Mouse (Mus musculus) kidney, adult 9 months (tissue): ENCODE measurements around the gene Eif4b.
"Not testable (repeated sequence)": the region's sequence is repeated elsewhere in the genome, so short reads cannot be mapped to it uniquely, and the experiment has no call there.

ENCODE experiments used
- DNase-seq: peaks from one replicate; pipeline ENCODE4 v3.0.0; 2022

Eif4b gene

GRCm38 (mm10) chr15:102077111-102077677, 3.6 kb downstream of the Eif4b start:
- DNase-seq, result no peak

DNA sequence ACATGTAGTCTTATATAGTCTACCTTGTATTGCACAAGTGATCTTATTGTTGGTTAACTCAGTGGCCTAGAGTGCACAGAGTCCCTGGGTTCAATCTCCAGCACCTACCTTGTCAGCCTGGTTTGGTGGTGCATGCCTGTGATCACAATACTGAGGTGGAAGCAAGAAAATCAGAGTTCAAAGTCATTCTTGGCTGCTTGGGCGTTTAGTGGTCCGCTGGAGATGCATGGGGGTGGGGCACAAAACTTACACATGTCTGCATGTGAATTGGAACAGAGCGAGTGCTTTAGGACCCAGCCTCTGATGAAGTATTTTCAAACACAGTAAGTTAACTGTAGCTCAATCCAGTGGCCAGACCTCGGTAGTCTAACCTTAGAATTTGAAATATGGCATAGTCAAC, 5.6 kb downstream of the Eif4b start:
- no peak for DNase-seq

DNA sequence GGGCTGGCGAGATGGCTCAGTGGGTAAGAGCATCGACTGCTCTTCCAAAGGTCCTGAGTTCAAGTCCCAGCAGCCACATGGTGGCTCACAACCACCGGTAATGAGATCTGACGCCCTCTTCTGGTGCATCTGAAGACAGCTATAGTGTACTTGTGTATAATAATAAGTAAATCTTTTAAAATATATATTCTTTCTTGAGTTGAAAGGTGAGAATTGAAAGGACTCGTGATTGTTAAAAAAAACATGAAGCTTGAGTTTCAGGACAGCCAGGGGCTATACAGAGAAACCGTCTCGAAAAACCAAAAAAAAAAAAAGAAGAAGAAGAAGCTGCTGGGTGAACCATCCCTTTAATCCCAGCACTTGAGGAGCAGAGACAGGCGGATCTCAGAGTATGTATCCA, 6.4 kb downstream of the Eif4b start:
- not testable (repeated sequence) for DNase-seq

DNA sequence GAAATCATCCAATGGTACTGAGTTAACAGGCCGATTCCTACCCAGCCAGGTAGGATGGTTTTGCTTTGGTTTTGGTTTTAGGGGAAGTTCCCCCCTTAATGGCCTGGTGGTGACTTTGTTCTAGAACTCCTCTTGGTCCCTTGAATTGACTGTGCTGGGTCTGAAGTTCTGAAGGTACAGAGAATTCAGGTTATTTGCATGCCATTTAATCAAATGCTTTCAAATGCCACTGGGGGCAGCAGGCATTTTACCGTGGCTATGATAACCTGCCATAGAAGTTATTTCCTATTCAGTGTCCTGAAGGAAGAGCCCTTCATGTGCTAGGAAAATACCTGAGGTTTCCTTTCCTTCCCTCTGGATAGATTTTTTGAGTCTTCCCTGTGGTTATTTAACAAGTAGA, 6.9 kb downstream of the Eif4b start:
- no peak for DNase-seq

DNA sequence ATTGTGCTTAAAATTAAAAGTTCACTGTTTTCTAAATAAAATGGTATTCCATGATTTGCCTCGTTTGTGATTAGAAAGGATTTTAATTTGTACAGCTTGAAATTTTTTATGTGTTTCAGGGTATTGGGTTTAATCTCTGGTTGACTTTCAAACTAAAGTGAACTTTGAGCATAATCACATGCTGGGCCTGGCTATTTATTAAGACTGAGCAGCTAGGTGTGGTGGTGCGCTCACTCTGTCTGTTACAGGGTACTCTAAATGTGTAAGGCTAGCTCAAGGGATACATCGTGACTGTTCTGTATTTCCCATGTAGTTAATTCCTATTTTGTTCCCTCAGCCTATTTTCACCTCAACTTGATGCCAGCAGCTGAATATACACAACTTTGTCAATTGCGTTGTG, 8.6 kb downstream of the Eif4b start:
- peak; percentile 83 for DNase-seq

- no peak for DNase-seq
Measured at GRCm38 (mm10) chr15:102083028-102083427, 9.5 kb downstream of the Eif4b start.

GRCm38 (mm10) chr15:102089914-102090585, 16.5 kb downstream of the Eif4b start:
- DNase-seq, result no peak

DNA sequence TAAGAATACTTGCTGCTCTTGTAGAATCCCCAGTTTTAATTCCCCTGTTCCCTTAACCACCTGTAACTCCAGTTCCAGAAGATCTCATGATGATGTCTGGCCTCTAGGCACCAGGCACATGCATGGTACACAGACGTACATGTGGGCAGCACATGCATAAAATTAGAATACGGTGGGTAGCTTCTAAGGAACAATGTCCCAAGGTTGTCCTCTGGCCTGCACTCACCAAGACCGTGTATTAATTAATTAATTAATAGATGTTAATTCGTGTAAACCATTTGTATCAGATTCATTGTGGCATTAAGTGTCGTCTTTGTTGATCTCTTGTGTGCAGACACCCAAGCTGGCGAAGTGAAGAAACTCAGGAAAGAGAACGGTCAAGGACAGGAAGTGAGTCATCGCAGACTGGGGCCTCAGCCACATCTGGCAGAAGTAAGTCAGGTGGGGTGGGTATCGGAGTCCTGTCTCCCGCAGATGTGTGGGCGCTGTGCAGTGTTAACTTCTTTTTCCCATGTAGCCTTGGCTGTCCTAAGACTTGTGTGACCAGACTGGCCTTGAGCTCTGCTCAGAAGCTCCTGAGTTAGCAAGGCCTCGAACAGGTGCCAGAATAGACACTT, 17.6 kb downstream of the Eif4b start:
- no peak for DNase-seq

GRCm38 (mm10) chr15:102091688-102092087, 18.1 kb downstream of the Eif4b start:
- DNase-seq, result no peak

- DNase-seq, result no peak
Measured at GRCm38 (mm10) chr15:102092222-102092621, 18.6 kb downstream of the Eif4b start.

DNA sequence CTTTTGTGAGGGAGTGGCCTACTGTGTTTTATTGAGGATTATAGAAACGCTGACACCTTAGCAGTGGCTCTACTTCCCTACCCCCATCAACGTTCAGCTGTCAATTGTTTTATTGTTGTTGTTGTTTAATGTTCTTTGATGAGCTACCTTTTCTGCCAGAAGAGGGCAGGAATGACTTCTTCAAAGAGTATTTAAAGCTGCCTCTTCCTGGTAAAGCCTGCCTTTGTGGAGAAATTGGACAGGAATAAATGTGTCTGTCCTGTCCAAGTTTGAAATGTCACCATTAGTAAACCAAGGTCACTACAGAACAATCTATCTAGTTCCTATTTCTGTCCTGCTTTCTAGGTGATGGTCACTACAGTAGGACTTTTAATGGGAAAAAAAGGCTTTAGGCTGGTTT, 20.6 kb downstream of the Eif4b start:
- no peak for DNase-seq

- no peak for DNase-seq
Measured at GRCm38 (mm10) chr15:102094988-102095387, 21.4 kb downstream of the Eif4b start.

- DNase-seq, result no peak
Measured at GRCm38 (mm10) chr15:102097147-102097915, 23.8 kb downstream of the Eif4b start.

GRCm38 (mm10) chr15:102097991-102098555, 24.5 kb downstream of the Eif4b start:
- no peak for DNase-seq

DNA sequence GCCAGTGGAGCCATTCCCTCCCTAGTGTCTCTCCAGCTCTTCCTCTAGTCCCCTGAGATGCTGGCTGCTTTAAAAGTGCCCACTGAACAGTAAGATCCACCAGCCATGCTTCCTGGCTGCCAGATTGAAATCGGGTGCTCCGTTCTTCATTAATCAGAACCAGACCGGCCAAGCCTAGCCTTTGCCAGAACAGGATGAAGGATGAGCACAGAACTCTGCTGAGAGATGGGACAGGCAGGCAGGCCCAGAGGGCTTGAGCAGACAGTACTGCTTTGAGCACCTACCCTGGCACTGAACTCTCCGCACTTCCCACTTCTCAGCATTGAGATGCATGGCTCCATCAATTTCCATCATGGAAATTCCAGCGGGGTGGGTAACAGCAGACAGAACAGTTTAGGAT, 25.7 kb downstream of the Eif4b start:
- DNase-seq, result no peak

DNA sequence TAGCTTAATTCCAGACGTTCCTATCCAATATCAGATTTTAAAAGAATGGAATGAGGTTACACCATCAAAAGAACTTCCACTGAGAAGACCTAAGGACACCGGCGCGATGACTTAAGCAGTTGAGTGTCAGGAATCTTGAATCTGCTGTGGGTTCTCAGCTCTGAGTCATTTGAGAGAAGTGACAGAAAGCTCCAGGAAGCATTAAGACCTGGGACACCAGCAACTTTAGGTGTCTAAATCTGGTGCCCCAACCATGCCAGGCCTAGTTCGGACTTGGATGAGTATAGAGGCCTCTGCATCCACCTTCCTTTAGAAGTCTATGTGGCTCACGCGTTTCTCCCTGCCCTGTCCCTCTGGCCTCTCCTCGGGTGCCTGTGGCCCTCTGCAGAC, 26.2 kb downstream of the Eif4b start:
- no peak for DNase-seq

GRCm38 (mm10) chr15:102100161-102100981, 26.8 kb downstream of the Eif4b start, which contains the start of gene Tns2:
Gene Tns2, plus strand, starts transcription at chr15:102100413.
- peak; percentile 94 for DNase-seq

DNA sequence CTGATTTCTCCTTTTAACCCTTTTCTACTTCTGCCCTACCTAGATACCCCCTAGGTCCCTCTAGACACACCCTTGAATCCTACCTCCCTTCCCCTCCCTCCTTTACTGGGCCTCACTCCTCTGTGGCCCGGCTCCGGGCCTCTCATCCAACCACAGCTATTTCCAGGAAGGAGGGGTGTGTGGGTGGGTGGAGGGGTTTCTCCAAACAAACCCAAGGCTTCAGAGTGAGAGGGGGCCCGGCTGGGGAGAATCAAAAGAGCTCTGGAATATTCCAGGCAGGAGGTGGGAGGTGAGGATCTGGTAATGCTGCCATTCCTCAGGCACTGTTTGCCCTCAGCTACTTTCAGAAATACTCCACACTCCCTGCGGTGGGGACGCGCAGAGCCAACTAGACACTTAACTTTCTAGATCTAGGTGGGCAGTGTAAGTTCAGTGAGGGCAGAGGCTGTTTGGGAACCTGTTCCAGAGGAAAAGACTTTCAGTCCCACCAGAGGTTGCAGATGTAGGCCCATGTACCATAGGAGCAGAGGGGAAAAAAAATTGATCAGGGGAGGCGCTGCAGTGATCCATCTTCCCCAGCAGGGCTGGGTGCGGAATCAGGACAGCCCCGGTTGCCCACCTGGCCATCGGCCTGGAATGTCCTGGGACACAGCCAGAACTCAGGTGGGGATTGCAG, 27.6 kb downstream of the Eif4b start:
- peak; percentile 71 for DNase-seq

DNA sequence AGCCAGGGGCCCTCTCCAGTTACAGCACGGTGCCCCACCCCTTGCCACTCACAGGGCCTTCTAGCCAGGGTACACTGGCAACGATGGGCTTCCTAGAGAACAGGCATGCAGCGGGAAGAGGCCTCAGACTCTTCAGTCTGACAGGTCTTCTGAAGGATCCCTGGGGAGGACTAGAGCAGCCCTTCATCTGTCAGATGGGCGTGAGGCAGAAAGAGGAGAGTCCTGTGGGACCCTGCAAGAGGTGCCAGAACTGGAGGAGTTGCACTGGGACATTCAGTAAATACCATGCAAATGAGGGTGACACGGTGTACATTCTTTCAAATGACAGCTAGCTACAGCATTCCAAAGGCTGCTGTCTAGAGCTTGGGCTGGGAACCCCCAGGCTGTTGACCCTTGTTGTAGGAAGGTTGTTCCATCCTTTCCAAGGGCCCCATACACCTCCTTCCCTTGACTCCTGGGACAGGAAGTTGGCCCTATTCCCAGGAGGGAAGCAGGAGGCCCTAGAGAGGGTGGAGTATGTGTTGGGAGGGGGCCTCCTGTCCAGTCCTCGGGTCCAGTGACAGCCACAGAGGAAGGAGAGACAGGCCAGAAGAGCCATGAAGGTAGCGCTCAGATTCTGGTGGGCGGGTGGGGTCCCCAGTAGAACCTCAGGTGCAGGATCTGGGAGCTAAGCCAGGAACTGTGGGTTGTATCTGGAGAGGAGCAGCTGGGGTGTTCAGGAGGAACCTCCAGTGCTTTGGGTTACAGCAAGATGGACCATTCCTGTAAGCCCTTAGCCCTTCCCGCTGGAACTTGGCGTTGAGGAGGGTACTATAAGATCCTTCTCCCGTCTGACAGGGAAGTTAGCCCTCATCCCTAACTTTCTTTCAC, 28.3 kb downstream of the Eif4b start:
- DNase-seq, result peak; percentile 88

GRCm38 (mm10) chr15:102102548-102103121, 29.1 kb downstream of the Eif4b start:
- peak; percentile 81 for DNase-seq
